Mouse (Mus musculus): ENCODE measurements at regions not wholly inside any gene's neighbourhood (a gene's known extent, or its start where the extent isn't known, plus 50 kb on each side); places are given as distances from the start of the nearest gene placed in this dataset.

- DNase-seq, result no peak
- intact Hi-C loops (cut with DNase I), result no loop called here
Observed at GRCm38 (mm10) chr13:48436659-48437345, 76.4 kb downstream of the Zfp169 start.

All from left cerebral cortex, postnatal 4 days (tissue).